Mouse (Mus musculus) kidney, embryonic 16.5 days (tissue): ENCODE data around the gene Wdr72. TPM values are rescaled to one million over a fixed set of nuclear protein-coding genes. Genes with fewer than 3 reads are reported as not detected.
A peak's percentile ranks its signal among the peaks of the same experiment; 100 is the strongest.

Source experiments
- ATAC-seq: fragments of 200-750 bp; cut with Nextera tagmentation; 2 replicates; pipeline ENCODE4 v1.8.0; 2017; ENCODE audit warnings: moderate TSS enrichment; ENCODE audit not compliant: low FRiP score, low TSS enrichment
- H3K27ac ChIP-seq: fragments of 300-500 bp; sonication (generic); 2 replicates; pipeline ENCODE4 v1.5.1; 2014; ENCODE audit warnings: low read length
- H3K27me3 ChIP-seq: fragments of 300-500 bp; sonication (generic); 2 replicates; pipeline ENCODE4 v1.6.1; 2014; ENCODE audit warnings: low read length, control low read depth, mixed read lengths; ENCODE audit not compliant: insufficient read depth
- H3K36me3 ChIP-seq: fragments of 300-500 bp; sonication (generic); 2 replicates; pipeline ENCODE4 v1.6.1; 2014; ENCODE audit warnings: low read length, control low read depth, mixed read lengths; ENCODE audit not compliant: insufficient read depth
- H3K4me1 ChIP-seq: fragments of 300-500 bp; sonication (generic); 2 replicates; pipeline ENCODE4 v1.6.1; 2014; ENCODE audit warnings: low read length, control low read depth, mixed read lengths; ENCODE audit not compliant: insufficient read depth
- H3K4me2 ChIP-seq: fragments of 300-500 bp; sonication (generic); replicated peaks from 2 replicates; pipeline ENCODE4 v1.6.1; 2014; ENCODE audit warnings: low read depth, low read length
- H3K4me3 ChIP-seq: fragments of 300-500 bp; sonication (generic); 2 replicates; pipeline ENCODE4 v1.5.1; 2014; ENCODE audit warnings: mild to moderate bottlenecking, low read length
- H3K9ac ChIP-seq: fragments of 300-500 bp; sonication (generic); replicated peaks from 2 replicates; pipeline ENCODE4 v1.6.1; 2014; ENCODE audit warnings: low read length
- H3K9me3 ChIP-seq: fragments of 300-500 bp; sonication (generic); 2 replicates; pipeline ENCODE4 v1.6.1; 2016; ENCODE audit warnings: low read length, control low read depth
- WGBS: fragments of 180-500 bp; shearing (Covaris S2); extraction: QIAGEN DNeasy Blood & Tissue Kit; methylation state at CpG from one replicate; pipeline ENCODE4 v1.1.7; 2014; 5-methylcytosine and 5-hydroxymethylcytosine counted together
- polyA plus RNA-seq: library from polyadenylated mRNA; unstranded; fragments of >200 nt; fragmentation: Nextera tagmentation; extraction: Ambion mirVana; gene quantifications from 2 replicates; pipeline ENCODE4 v1.2.1, GENCODE M21; 2015

Gene Wdr72
- 2.2 TPM in 2 replicates for polyA plus RNA-seq

- H3K27ac ChIP-seq, result no peak within 1 kb of the TSS
- no peaks in the 10 kb centered on the region for H3K27me3 ChIP-seq
- H3K9ac ChIP-seq, result peak within 1 kb of the TSS; percentile 43
- WGBS, result 3% methylated on average over 15 of the region's 17 CpGs
- peak within 1 kb of the TSS; percentile 52 for H3K4me3 ChIP-seq
- no peaks in the 10 kb centered on the region for H3K36me3 ChIP-seq
- H3K4me1 ChIP-seq, result peaks cover 5% of the 10 kb centered on the region; the same call in 1 of the 2 replicates
- H3K4me2 ChIP-seq, result peak within 1 kb of the TSS; percentile 58
- peak; percentile 95 for ATAC-seq
- H3K9me3 ChIP-seq, result no peaks in the 10 kb centered on the region
Observed at GRCm38 (mm10) chr9:74109761-74110460, at the start of gene Wdr72. TSS of gene Wdr72 (plus strand) at chr9:74110356.

GRCm38 (mm10) chr9:74066278-74066677 is 43.9 kb upstream of the Wdr72 start:
- WGBS, result 89% methylated on average over 3 of the region's 3 CpGs
- no peaks in the 10 kb centered on the region for H3K36me3 ChIP-seq
- no peak overlapping the region for H3K9ac ChIP-seq
- no peak overlapping the region for H3K4me2 ChIP-seq
- no peak overlapping the region for H3K27ac ChIP-seq
- no peaks in the 10 kb centered on the region for H3K4me1 ChIP-seq
- H3K4me3 ChIP-seq, result no peak overlapping the region
- ATAC-seq, result no peak
- no peaks in the 10 kb centered on the region for H3K9me3 ChIP-seq
- H3K27me3 ChIP-seq, result no peaks in the 10 kb centered on the region

GRCm38 (mm10) chr9:74066766-74067165 is 43.4 kb upstream of the Wdr72 start:
- H3K36me3 ChIP-seq, result no peaks in the 10 kb centered on the region
- no peaks in the 10 kb centered on the region for H3K9me3 ChIP-seq
- H3K9ac ChIP-seq, result no peak overlapping the region
- H3K27me3 ChIP-seq, result no peaks in the 10 kb centered on the region
- no peak overlapping the region for H3K27ac ChIP-seq
- WGBS, result 63% methylated on average over 10 of the region's 10 CpGs
- no peaks in the 10 kb centered on the region for H3K4me1 ChIP-seq
- ATAC-seq, result no peak
- H3K4me3 ChIP-seq, result no peak overlapping the region
- no peak overlapping the region for H3K4me2 ChIP-seq

GRCm38 (mm10) chr9:74075958-74076357 is 34.2 kb upstream of the Wdr72 start:
- no peaks in the 10 kb centered on the region for H3K36me3 ChIP-seq
- H3K9ac ChIP-seq, result no peak overlapping the region
- no peaks in the 10 kb centered on the region for H3K27me3 ChIP-seq
- no peak overlapping the region for H3K27ac ChIP-seq
- no peak overlapping the region for H3K4me2 ChIP-seq
- H3K4me1 ChIP-seq, result no peaks in the 10 kb centered on the region
- no peak overlapping the region for H3K4me3 ChIP-seq
- H3K9me3 ChIP-seq, result no peaks in the 10 kb centered on the region
- 76% methylated on average over 2 of the region's 2 CpGs for WGBS
- ATAC-seq, result 0 out of 2 replicates have a peak, but pooled peaks have one; percentile 63

- Histone ChIP-seq H3K27me3 (no peaks in the 10 kb centered on the region), H3K36me3 (no peaks in the 10 kb centered on the region), H3K4me2 (no peak overlapping the region)
Observed at GRCm38 (mm10) chr9:74078458-74078857, 31.7 kb upstream of the Wdr72 start.

GRCm38 (mm10) chr9:74080241-74080640 is 29.9 kb upstream of the Wdr72 start:
- Histone ChIP-seq H3K9me3 (no peaks in the 10 kb centered on the region), H3K9ac (no peak overlapping the region), H3K4me1 (no peaks in the 10 kb centered on the region), H3K27me3 (no peaks in the 10 kb centered on the region), H3K4me3 (no peak overlapping the region), H3K27ac (no peak overlapping the region), H3K4me2 (no peak overlapping the region), H3K36me3 (no peaks in the 10 kb centered on the region)
- WGBS, result 33% methylated on average over 5 of the region's 5 CpGs
- no peak for ATAC-seq

More at GRCm38 (mm10) chr9:74078458-74078857, 31.7 kb upstream of the Wdr72 start:
- Histone ChIP-seq H3K4me3 (no peak overlapping the region), H3K9me3 (no peaks in the 10 kb centered on the region), H3K9ac (no peak overlapping the region), H3K4me1 (no peaks in the 10 kb centered on the region), H3K27ac (no peak overlapping the region)
- no peak for ATAC-seq

GRCm38 (mm10) chr9:74101591-74101990 is 8.6 kb upstream of the Wdr72 start:
- Histone ChIP-seq H3K4me3 (no peak overlapping the region), H3K4me1 (no peaks in the 10 kb centered on the region), H3K4me2 (no peak overlapping the region), H3K36me3 (no peaks in the 10 kb centered on the region), H3K27me3 (no peaks in the 10 kb centered on the region), H3K9ac (no peak overlapping the region), H3K27ac (no peak overlapping the region), H3K9me3 (no peaks in the 10 kb centered on the region)
- no peak for ATAC-seq

GRCm38 (mm10) chr9:74102615-74103014 is 7.5 kb upstream of the Wdr72 start:
- ATAC-seq, result no peak

GRCm38 (mm10) chr9:74110461-74110816 is 283 bp downstream of the Wdr72 start:
- H3K27ac ChIP-seq, result no peak overlapping the region

More at GRCm38 (mm10) chr9:74102615-74103014, 7.5 kb upstream of the Wdr72 start:
- 80% methylated on average over 1 of the region's 1 CpGs for WGBS
- Histone ChIP-seq H3K4me3 (no peak overlapping the region), H3K27ac (no peak overlapping the region), H3K36me3 (no peaks in the 10 kb centered on the region), H3K9ac (no peak overlapping the region), H3K4me1 (no peaks in the 10 kb centered on the region), H3K9me3 (no peaks in the 10 kb centered on the region), H3K27me3 (no peaks in the 10 kb centered on the region), H3K4me2 (no peak overlapping the region)

GRCm38 (mm10) chr9:74112526-74112925 is 2.4 kb downstream of the Wdr72 start:
- WGBS, result 85% methylated on average over 9 of the region's 9 CpGs
- Histone ChIP-seq H3K27ac (no peak overlapping the region), H3K9me3 (no peaks in the 10 kb centered on the region), H3K27me3 (no peaks in the 10 kb centered on the region), H3K36me3 (no peaks in the 10 kb centered on the region), H3K4me3 (no peak overlapping the region), H3K9ac (no peak overlapping the region), H3K4me2 (no peak overlapping the region), H3K4me1 (peaks cover 5% of the 10 kb centered on the region; the same call in 1 of the 2 replicates)
- no peak for ATAC-seq

More at GRCm38 (mm10) chr9:74110461-74110816, 283 bp downstream of the Wdr72 start:
- Histone ChIP-seq H3K4me3 (peak overlapping the region; percentile 52), H3K9ac (peak overlapping the region; percentile 43), H3K4me1 (peaks cover 5% of the 10 kb centered on the region; the same call in 1 of the 2 replicates), H3K27me3 (no peaks in the 10 kb centered on the region), H3K36me3 (no peaks in the 10 kb centered on the region), H3K9me3 (no peaks in the 10 kb centered on the region), H3K4me2 (peak overlapping the region; percentile 58)
- 0% methylated on average over 7 of the region's 7 CpGs for WGBS
- peak; percentile 66; the same call in 1 of the 2 replicates for ATAC-seq
